Mouse (Mus musculus): ENCODE data around the gene Lsm6.
"Not testable (repeated sequence)": the region's sequence is repeated elsewhere in the genome, so short reads cannot be mapped to it uniquely, and the experiment has no call there.

Gene Lsm6

DNA sequence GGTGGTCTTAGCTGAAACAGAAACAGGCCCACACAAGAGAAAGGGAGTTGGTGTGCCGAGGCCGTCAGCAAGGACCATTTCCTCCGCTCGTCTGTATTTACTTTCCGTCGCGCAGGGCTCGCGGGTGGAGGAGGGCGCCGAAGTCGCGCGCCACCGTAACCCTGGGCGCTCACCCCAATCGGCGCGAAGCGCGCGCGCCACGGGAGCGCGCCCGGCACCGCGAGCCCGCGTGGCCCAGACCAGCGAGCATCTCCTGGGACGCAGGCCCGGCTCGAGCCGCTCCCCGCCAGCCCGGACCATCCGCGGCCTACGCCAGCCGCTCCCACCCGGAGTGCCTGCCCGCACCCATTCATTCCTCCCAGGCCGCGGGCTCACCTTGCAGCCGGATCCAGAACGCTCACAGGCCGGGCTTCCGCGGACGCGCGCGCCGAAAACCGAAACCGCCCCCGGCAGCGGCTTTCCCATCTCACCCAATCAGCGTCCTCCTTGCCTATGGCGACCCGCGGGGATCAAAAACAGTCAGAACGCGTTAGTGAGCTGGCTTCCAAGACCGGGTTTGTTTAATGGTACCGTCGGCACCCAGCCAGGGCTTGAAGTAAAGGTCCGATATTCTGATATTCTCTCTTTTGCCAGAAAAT is at the start of gene Lsm6:
TSS of gene Lsm6 (minus strand) at position 468 of the 638 bp plus-strand sequence.
- peak; percentile 93 to 94 for DNase-seq (ENCODE audit: low spot score in 2 of 2)

- DNase-seq (ENCODE audit: low spot score in 2 of 2), result no peak
Observed at GRCm38 (mm10) chr8:78867036-78867435, 46.1 kb upstream of the Lsm6 start.

DNA sequence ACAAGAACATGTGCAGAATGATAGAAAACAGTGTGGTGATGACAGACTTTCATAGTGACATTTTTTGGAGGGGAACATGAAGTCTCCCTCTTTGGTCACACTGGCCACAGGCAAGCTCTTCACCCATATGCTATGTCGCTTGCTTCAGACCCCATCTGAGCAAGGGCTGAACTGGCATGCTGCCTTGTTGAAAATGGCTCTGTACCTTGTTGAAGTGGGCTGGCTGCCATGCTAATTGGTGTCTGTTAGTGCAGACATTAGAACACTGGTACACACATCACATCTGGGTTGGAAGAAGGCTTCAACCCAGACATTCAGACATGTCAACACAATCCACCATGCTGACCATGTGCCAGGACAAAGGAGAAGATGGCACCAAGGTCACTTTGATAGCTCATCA is 42.1 kb upstream of the Lsm6 start:
- DNase-seq (ENCODE audit: low spot score in 2 of 2), result no peak

- no peak for DNase-seq (ENCODE audit: low spot score in 2 of 2)
Observed at GRCm38 (mm10) chr8:78862046-78862445, 41.1 kb upstream of the Lsm6 start.

DNA sequence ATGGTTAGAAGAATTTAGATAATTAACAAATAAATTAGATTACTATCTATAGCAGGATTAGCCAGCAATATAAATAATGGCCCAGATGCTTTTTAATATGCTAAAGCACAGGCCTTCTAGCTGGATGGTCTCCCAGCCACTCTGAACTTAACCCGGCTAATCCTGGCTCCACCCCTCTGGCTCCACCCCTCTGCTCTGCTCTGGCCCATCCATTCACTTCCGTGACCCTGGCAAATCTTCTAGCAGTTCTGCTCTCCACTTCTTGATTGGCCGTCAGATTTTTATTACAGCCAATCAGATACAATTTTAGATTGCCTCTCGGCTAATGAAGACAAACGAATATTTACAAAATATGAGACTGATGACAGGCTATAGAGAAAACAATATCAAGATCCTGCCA is 39.8 kb upstream of the Lsm6 start:
- no peak for DNase-seq (ENCODE audit: low spot score in 2 of 2)

- DNase-seq (ENCODE audit: low spot score in 2 of 2), result no peak
Observed at GRCm38 (mm10) chr8:78857421-78857820, 36.5 kb upstream of the Lsm6 start.

- no peak for DNase-seq (ENCODE audit: low spot score in 2 of 2)
Observed at GRCm38 (mm10) chr8:78852279-78852678, 31.3 kb upstream of the Lsm6 start.

DNA sequence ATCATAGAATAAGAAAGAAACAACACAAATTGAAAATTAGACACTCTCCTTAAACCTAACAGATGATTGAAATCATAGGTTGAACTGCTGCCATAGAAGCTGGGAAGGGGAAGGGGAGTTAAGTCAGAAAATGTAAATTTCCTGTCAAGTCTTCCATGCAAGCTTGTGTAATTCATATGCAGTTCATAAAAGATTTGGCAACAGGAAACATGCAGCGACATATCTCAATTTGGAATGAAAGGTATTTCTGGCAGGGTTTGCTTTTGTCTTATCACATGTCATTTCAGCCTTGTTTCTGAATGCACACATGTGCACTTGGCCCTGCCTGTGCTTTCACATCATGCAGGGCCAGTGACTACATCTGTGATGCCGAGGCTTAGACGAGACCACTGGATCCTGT is 26.3 kb upstream of the Lsm6 start:
- no peak for DNase-seq (ENCODE audit: low spot score in 2 of 2)

DNA sequence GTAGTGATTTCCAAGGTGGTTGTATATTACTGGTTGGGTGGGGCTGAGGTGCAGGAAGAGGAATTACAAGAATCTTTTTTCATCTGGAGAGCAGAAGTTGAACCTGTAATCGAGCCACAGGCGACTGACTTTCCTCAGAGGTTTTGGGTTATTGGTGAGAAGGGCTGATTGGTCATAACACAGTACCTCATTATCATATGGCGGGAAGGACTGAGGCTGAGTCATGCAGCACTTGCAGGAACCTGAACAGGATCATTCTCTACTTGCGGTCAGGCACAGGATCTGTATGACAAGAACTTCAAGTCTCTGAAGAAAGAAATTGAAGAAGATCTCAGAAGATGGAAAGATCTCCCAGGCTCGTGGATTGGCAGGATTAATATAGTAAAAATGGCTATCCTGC is 23.6 kb upstream of the Lsm6 start:
- DNase-seq (ENCODE audit: low spot score in 2 of 2), result no peak

GRCm38 (mm10) chr8:78838656-78839413 is 17.9 kb upstream of the Lsm6 start:
- DNase-seq (ENCODE audit: low spot score in 2 of 2), result no peak

DNA sequence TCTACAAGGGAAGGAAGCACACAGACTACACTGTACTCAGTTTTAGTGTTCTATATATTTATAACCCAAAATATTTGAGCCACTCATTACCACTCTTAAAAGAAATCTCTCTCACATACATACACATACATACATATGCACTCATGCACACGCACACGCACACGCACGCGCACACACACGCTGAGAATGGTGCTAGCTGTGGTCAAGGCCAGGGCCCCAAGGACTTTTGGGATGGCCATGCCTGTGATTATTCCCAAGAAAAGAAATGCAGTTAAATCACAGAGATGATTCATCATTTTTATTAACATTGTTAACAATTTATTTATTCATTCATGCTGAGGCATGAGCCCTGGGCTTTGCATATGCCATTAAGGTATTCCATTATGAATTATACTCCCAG is 15.2 kb upstream of the Lsm6 start:
- DNase-seq (ENCODE audit: low spot score in 2 of 2), result no peak

DNA sequence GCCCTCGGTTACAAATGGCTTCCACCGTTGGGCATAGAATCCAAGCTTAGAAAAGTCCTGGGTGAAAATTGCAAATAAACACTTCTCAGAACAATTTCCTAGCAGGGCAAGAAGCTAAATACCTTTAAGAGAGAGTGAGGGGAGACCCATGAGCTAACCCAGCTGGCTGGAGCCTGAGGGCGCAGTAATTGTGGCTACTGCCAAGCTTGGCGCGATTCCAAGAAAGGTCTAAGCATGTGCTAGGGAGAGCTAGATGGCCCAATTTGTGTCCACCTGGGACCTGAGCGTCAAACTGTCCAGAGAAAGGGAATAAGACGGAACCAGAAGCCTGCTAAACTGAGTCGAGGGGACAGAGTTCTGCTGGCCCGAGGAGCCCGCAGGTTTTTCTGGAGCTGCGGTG is 7.5 kb upstream of the Lsm6 start:
- no peak for DNase-seq (ENCODE audit: low spot score in 2 of 2)

GRCm38 (mm10) chr8:78824515-78824914 is 3.6 kb upstream of the Lsm6 start:
- no peak for DNase-seq (ENCODE audit: low spot score in 2 of 2)

DNA sequence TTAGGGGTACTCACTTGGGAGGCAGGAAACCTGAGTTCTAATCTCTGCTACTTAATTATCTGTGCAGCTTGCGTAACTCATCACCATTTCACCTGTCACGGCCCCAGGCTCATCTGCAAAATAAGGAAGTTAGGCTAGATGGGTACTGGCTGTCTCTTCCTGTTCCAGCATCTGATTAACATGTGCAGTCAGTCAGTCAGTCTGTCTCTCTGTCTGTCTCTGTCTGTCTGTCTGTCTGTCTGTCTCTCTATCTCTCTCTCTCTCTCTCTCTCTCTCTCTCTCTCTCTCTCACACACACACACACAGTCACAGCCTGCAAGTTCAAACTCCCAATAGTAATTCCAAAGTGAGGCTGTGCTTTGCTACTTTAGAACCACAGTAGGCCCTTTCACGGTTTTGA is 967 bp downstream of the Lsm6 start:
- DNase-seq (ENCODE audit: low spot score in 2 of 2), result not testable (repeated sequence)

DNA sequence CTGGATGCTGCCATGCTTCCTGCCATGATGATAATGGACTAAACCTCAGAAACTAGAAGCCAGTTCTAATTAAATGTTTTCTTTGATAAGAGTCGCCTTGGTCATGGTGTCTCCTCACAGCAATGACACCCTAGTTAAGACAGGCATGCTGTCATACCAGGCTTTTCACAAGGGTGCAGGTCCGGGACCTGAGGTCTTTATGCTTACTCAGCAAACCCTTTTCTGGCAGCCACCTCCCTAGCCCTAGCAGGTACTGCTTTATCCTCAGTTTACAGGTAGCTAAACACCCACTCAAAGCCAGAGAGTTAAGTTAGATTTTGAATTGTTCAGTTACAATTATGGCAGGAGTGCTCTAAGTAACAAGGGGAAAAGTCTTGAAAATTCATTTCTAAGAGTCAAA is 6.2 kb downstream of the Lsm6 start:
- no peak for DNase-seq (ENCODE audit: low spot score in 2 of 2)

DNA sequence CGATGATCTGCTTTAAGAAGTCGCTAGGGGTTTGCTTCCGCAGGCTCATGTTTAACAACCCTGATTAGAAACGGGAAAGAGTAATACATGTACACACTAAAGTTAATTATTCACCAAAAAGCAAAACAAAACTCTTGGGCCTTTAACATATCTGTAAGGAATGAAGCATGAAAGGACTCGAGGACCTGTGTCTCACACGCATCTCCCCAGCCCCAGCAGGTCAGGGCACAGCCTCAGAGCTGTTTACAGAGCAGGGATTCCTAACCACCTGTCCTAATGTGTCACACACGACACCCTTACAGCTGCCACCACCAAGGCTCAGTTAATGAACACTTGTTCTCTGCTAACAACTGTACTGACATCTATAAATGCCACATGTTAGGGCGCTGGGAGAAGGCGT is 7.9 kb downstream of the Lsm6 start:
- DNase-seq (ENCODE audit: low spot score in 2 of 2), result no peak

- DNase-seq (ENCODE audit: low spot score in 2 of 2), result no peak
Observed at GRCm38 (mm10) chr8:78812446-78812845, 8.5 kb downstream of the Lsm6 start.

- no peak for DNase-seq (ENCODE audit: low spot score in 2 of 2)
Observed at GRCm38 (mm10) chr8:78811748-78812147, 9.2 kb downstream of the Lsm6 start.

DNA sequence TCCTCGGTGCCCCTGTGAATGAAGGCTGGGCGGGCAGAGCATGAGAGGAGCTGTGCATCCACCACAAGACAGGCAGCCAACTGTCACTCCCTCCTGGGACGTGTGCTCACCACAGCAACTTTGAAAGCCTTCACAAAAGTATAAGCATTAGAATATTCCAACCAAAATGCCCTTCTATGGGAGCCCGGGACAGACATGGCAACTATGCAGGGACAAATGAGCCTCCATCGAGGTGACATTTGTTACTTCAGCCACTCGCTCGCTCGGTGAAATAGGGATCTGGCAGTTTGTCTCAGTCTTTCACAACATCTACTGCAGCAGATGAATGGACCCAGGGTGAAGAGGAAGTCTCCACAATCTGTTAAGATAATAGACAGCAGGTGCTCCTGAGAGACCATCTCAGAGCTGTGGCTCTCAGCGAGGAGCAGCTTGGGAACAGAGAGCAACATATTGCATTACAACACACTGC is 10.7 kb downstream of the Lsm6 start:
- DNase-seq (ENCODE audit: low spot score in 2 of 2), result no peak

GRCm38 (mm10) chr8:78809454-78810206 is 11.3 kb downstream of the Lsm6 start:
- DNase-seq (ENCODE audit: low spot score in 2 of 2), result no peak

DNA sequence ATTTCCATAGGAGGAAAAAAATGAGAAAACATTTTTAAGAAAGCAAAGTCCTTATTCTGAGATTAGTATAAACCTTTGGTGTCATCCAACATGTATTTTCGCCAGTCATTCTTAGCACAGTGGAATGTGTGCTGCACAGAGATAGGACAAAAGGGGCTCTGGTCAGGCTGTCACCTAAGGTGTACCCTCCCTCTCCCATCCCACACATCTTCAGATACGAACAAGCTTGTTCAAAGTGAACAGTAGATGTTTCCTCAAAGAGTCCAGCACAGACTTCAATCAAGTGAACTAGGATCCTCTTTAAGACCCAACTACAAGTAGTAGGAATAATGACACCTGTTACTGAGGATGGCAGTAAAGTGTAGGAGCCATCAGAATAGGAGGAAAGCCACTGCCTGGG is 12.1 kb downstream of the Lsm6 start:
- no peak for DNase-seq (ENCODE audit: low spot score in 2 of 2)

DNA sequence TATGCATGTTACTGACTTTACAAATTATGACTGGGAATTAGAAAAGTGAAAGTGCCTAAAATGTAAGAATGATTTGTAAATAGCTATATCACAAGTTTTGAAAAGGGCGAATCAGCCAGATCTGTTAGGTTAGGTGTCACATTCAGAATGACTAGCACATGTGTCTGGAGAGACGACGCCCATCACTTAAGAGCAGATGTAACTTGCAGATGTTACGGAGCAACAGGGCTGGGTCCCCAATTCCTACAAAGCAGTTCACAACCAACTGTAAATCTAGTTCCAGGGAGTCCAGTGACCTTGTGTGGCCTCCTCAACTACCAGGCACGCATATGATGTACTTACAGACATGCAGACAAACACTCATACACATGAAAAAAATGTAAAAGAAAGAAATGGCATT is 12.5 kb downstream of the Lsm6 start:
- no peak for DNase-seq (ENCODE audit: low spot score in 2 of 2)

GRCm38 (mm10) chr8:78807283-78807682 is 13.7 kb downstream of the Lsm6 start:
- no peak for DNase-seq (ENCODE audit: low spot score in 2 of 2)

Data from right cerebral cortex, postnatal 36 days (tissue).